Mouse (Mus musculus): ENCODE data around the gene Pir. TPM values are rescaled to one million over a fixed set of nuclear protein-coding genes. Genes with fewer than 3 reads are reported as not detected.

The Pir gene
- 1 to 10 TPM; 3.7 to 3.9 TPM for total RNA-seq (2021)
- long read RNA-seq, experiment 1, transcript Pir-201 (10 exons, 1,599 nt), result major isoform, 7 of 9 reads
- long read RNA-seq, experiment 1, partial matches to known transcripts, result 0 of 9 reads
- long read RNA-seq, experiment 1, other reads (novel, unspliced or antisense), result 2 of 9 reads
- long read RNA-seq, experiment 2, partial matches to known transcripts, result 0 of 3 reads
- long read RNA-seq, experiment 2, other reads (novel, unspliced or antisense), result 1 of 3 reads

GRCm38 (mm10) chrX:164269285-164269761, at the start of gene Pir:
Gene Pir (plus strand): TSS chrX:164269371.
- intact Hi-C loops (cut with DNase I), result no loop called here
- peak; percentile 23 to 43 for DNase-seq (ENCODE audit: low spot score in 2 of 2)

GRCm38 (mm10) chrX:164221989-164222388, 47.2 kb upstream of the Pir start:
- intact Hi-C loops (cut with DNase I), result no loop called here
- no peak for DNase-seq (ENCODE audit: low spot score in 2 of 2)

GRCm38 (mm10) chrX:164233380-164233779, 35.8 kb upstream of the Pir start:
- no peak for DNase-seq (ENCODE audit: low spot score in 2 of 2)
- intact Hi-C loops (cut with DNase I), result no loop called here

- DNase-seq (ENCODE audit: low spot score in 2 of 2), result no peak
- intact Hi-C loops (cut with DNase I), result no loop called here
These were observed 23.5 kb upstream of the Pir start for GRCm38 (mm10) chrX:164245714-164246113.

GRCm38 (mm10) chrX:164246722-164247121, 22.4 kb upstream of the Pir start:
- intact Hi-C loops (cut with DNase I), result no loop called here
- DNase-seq (ENCODE audit: low spot score in 2 of 2), result no peak

- intact Hi-C loops (cut with DNase I), result no loop called here
These were observed 12.6 kb upstream of the Pir start for GRCm38 (mm10) chrX:164256527-164256926.

GRCm38 (mm10) chrX:164258057-164258456, 11.1 kb upstream of the Pir start, which contains the start of gene Bmx:
Gene Bmx (minus strand): TSS chrX:164258193.
- intact Hi-C loops (cut with DNase I), result no loop called here
- no peak for DNase-seq (ENCODE audit: low spot score in 2 of 2)

More at GRCm38 (mm10) chrX:164256527-164256926, 12.6 kb upstream of the Pir start:
- DNase-seq (ENCODE audit: low spot score in 2 of 2), result no peak

GRCm38 (mm10) chrX:164258662-164259061, 10.5 kb upstream of the Pir start:
- no peak for DNase-seq (ENCODE audit: low spot score in 2 of 2)
- intact Hi-C loops (cut with DNase I), result no loop called here

- intact Hi-C loops (cut with DNase I), result no loop called here
- DNase-seq (ENCODE audit: low spot score in 2 of 2), result no peak
These were observed 6.9 kb upstream of the Pir start for GRCm38 (mm10) chrX:164262286-164262685.

GRCm38 (mm10) chrX:164264861-164265260, 4.3 kb upstream of the Pir start:
- DNase-seq (ENCODE audit: low spot score in 2 of 2), result no peak
- intact Hi-C loops (cut with DNase I), result no loop called here

GRCm38 (mm10) chrX:164270603-164271002, 1.4 kb downstream of the Pir start:
- intact Hi-C loops (cut with DNase I), result no loop called here
- DNase-seq (ENCODE audit: low spot score in 2 of 2), result no peak

- intact Hi-C loops (cut with DNase I), result no loop called here
- no peak for DNase-seq (ENCODE audit: low spot score in 2 of 2)
These were observed 6.4 kb downstream of the Pir start for GRCm38 (mm10) chrX:164275536-164275935.

GRCm38 (mm10) chrX:164280918-164281647, 11.9 kb downstream of the Pir start:
- intact Hi-C loops (cut with DNase I), result no loop called here
- no peak for DNase-seq (ENCODE audit: low spot score in 2 of 2)

- intact Hi-C loops (cut with DNase I), result no loop called here
- DNase-seq (ENCODE audit: low spot score in 2 of 2), result no peak
These were observed 14.6 kb downstream of the Pir start for GRCm38 (mm10) chrX:164283808-164284207.

GRCm38 (mm10) chrX:164287077-164287476, 17.9 kb downstream of the Pir start:
- peak in 1 of 2 experiments; percentile 9 for DNase-seq (ENCODE audit: low spot score in 2 of 2)
- intact Hi-C loops (cut with DNase I), result loop anchor here (5.0 kb wide), 1 partner anchor 105 kb away; no protein-coding TSS in a partner anchor

GRCm38 (mm10) chrX:164291147-164291546, 22.0 kb downstream of the Pir start:
- DNase-seq (ENCODE audit: low spot score in 2 of 2), result no peak
- intact Hi-C loops (cut with DNase I), result no loop called here

GRCm38 (mm10) chrX:164306250-164306649, 37.1 kb downstream of the Pir start:
- no peak for DNase-seq (ENCODE audit: low spot score in 2 of 2)
- intact Hi-C loops (cut with DNase I), result no loop called here

GRCm38 (mm10) chrX:164313876-164314275, 44.7 kb downstream of the Pir start:
- intact Hi-C loops (cut with DNase I), result no loop called here
- no peak for DNase-seq (ENCODE audit: low spot score in 2 of 2)

GRCm38 (mm10) chrX:164318554-164318953, 49.4 kb downstream of the Pir start:
- no peak for DNase-seq (ENCODE audit: low spot score in 2 of 2)
- intact Hi-C loops (cut with DNase I), result no loop called here

- intact Hi-C loops (cut with DNase I), result no loop called here
- DNase-seq (ENCODE audit: low spot score in 2 of 2), result no peak
These were observed 50.9 kb downstream of the Pir start for GRCm38 (mm10) chrX:164320031-164320430.

- DNase-seq (ENCODE audit: low spot score in 2 of 2), result no peak
- intact Hi-C loops (cut with DNase I), result no loop called here
These were observed 53.3 kb downstream of the Pir start for GRCm38 (mm10) chrX:164322492-164322891.
